Mouse (Mus musculus) T-helper 2 cell (primary cell): Measurements from ENCODE around the gene Cd200r1.

ENCODE experiments used
- in situ Hi-C: fragments of 300-600 bp; cut with MboI, MseI; formaldehyde crosslinking; loops from one replicate; pipeline ENCODE4 v1.15.1; 2025; ENCODE audit warnings: high pct_unique_total_duplicates

The Cd200r1 gene

DNA sequence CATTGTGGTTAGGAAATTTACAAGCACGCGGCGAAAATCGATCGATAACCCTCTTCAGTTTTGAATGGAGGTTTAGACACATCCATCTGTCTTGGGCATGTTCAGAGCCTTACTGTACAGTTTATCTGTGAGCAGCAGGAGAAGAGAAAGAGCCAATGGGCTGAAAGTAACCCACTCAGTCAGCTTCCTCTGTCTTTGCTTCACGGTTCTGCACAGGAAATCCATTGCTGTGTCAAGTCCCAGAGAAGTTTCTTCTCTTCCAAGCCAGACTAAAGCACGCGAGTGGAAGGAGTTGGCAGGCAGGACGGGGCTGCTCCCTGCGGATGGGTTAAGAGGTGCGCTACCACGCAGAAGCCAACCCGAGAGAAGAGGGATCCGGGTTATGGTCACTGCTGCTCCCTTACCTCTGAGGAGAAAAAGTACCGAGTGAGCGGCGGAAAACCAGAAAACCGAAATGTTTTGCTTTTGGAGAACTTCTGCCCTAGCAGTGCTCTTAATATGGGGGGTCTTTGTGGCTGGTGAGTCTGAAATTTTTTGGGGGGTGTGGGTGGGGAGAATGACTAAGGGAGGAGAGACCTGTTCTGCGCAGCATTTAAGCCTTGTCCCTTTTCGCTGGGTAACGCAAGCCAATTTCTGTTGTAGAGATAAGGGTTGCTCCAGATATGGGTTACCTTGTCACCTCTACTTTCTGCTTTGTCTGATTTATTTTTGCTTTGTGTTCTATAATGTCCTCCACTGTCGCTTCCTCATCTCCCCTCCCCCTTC is at the start of gene Cd200r1:
Cd200r1 (plus strand) TSS at position 182 of the 765 bp plus-strand sequence.
- in situ Hi-C loops, result loop anchor here (25.0 kb wide), 1 partner anchor 647 kb away; the partner anchor contains the start of gene Cd200

DNA sequence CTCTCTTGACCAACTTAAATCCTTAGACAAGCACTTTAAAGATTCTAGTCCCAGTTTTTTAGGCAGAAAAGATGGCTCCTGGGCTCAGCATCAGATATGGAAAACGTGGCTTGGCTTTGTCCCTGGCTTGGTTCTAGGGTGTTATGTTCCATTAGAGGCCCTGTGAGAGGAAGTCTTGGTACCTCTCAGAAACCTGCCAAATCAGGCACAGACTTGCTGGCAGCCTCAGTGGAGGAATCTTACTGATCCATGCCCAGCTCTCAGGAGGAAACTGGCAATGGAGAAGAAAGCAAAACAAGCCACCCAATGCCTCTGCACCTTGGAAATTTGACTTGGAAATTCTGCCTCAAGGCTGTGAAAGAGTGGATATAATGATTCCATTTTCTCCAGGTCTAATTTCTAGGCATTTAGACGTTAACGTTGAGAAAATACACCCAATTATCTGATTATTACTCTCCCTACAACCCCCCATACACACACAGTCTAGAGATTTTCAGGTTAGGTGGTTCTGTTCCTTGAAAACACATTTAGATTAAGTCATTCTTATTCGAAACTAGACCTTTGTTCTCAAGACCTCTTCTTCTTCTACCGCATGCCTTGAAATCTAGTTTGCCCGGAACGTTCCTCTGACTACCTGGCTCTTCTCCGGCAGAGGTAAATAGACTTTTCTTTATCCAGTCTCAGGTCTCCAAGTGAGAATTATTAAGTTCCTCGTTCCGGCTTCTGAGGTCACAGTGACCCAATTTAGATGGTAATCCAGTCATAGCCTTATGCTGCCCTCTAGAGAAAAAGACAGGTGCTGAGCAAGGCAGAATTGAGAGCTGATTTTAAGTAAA is 49.0 kb upstream of the Cd200r1 start:
- in situ Hi-C loops, result no loop called here

GRCm38 (mm10) chr16:44717141-44717634 is 48.3 kb upstream of the Cd200r1 start:
- in situ Hi-C loops, result no loop called here

DNA sequence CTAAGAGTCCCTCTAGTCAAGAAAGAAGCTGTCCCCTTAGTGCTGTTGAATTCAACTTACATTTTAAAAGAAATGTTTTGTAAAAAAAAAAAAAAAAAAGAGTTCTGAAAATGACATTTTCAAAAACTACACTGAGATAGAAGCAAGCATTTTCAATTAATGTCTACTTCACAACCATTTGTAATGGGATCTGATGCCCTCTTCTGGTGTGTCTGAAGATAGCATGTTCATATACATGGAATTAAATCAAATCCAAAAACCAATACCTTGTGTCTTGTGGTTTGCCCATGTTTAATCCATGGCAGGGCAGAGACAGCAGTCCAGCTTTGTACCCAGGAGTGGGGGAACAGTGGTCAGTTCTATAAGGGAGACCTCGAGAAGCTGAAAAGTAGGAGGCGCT is 47.7 kb upstream of the Cd200r1 start:
- in situ Hi-C loops, result no loop called here

DNA sequence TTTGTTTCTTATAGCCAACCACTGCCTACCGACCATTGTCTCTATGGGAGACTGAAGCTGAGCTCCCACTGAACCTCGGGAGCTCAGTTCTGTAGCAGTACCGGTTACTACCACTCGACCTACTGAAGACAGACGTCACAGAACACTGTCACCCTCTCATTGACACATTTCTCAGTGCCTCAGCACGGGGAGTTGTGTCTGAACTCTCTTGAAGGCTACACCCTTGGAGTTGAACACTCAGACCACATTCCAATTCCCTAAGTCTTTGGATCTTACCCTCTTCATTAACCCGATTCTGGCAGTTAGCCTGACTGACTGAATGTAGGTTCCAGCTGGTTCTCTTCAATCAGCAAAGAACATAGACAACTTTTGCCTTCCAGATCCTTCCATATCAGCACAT is 46.2 kb upstream of the Cd200r1 start:
- in situ Hi-C loops, result no loop called here

- in situ Hi-C loops, result no loop called here
Measured at GRCm38 (mm10) chr16:44720518-44720917, 45.0 kb upstream of the Cd200r1 start.

DNA sequence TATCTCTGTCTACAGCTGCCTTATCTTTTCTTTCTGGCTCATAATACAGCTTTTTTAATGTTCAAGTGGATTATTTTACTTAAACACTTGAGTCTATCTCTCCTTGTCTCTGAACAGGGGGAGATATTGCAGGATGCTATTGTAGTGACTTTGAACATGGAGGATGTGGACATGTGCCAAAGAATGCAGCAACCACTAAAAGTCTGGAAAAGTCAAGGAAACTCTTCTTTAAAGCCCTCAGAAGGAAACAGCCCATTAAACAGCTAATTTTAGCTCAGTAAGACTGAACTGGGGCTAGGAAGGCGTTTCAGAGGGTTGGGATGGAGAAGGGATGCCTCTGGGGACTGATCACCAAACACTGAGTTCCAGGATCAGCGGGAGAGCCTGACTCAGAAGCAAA is 42.9 kb upstream of the Cd200r1 start:
- in situ Hi-C loops, result no loop called here

- in situ Hi-C loops, result no loop called here
Measured at GRCm38 (mm10) chr16:44724083-44724787, 41.3 kb upstream of the Cd200r1 start, which contains the start of gene Nepro. TSS of gene Nepro (plus strand) at chr16:44724301.

DNA sequence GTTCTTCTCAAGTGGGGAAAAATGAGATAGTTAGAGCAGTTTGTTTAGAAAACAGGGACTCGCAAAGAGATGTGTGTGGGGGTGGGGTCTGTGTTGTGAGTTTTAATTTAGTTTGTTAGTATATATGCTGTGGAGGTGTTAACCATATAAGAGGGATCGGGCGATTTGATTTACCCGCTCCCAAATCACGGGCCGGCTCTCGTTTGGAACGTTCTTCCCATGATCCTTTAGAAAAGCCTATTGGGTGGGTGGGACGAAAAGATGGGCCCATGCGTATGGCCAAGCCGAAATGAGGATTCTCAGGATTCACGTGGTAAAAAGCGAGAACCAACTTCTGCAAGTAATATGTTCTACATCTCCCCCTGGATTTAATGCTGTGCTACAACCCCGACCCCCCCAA is 40.7 kb upstream of the Cd200r1 start:
- in situ Hi-C loops, result loop anchor here (5.0 kb wide), 1 partner anchor 297 kb away; no protein-coding TSS in a partner anchor

DNA sequence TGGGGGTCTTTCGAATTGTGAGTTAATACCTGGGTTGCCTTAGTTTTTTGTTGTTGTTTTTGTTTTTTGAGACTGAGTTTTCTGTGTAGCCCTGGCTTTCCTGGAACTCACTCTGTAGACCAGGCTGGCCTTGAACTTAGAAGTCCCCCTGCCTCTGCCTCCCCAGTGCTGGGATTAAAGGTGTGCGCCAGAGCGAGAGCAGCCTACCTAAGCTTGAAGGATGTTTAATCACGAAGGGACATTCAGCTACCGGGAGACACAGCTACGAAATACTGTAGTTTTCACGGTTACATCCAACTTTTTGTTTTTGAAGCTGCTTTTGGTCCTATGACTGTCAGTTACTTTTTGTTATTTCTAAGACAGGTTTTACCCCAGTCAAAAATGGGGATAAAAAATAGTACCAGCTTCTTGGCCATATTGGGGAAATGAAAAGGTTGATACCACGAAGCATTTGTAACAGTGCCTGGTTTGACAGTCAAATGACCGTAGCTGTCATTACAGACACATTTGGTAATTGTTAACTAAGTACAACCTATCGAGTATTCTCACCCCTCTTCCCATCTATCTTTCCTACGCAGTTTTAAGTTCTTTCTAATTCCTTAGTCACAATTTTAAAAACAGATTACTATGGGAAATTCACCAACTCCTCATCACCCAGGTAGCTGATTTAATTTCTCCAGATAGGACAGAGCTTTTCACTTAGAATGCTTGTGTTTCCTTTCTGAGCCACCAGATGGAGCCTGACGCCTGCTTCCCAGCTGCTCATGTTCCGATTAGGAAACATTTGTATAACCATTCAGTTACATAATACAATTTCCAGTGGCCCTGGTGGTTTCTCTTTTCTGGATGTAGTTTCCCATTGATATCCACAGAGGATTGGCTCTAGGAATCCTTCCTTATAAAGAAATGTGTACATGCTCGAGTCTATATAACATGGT is 40.0 kb upstream of the Cd200r1 start:
- in situ Hi-C loops, result loop anchor here (5.0 kb wide), 1 partner anchor 297 kb away; no protein-coding TSS in a partner anchor

DNA sequence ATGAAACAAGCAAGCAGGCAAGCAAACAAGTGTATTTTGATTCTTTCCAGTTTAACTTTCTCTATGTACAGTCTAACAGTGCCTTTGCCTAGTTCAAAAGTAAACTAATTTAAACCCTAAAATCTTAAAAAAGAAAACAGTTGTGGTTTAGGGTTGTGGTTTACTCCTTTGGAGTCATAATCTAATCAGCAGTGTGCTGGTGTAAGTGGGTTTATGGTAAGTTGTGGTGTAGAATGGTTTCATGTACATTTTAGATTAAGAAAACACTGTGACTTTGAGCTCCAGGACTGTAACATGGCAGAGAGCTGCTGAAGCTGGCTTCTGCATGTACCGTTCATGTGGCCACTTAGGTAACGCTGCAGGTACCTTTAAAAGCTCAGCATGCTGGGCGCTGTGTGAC is 38.0 kb upstream of the Cd200r1 start:
- in situ Hi-C loops, result loop anchor here (5.0 kb wide), 1 partner anchor 295 kb away; no protein-coding TSS in a partner anchor

GRCm38 (mm10) chr16:44734059-44734458 is 31.5 kb upstream of the Cd200r1 start:
- in situ Hi-C loops, result no loop called here

- in situ Hi-C loops, result no loop called here
Measured at GRCm38 (mm10) chr16:44735676-44736075, 29.9 kb upstream of the Cd200r1 start.

- in situ Hi-C loops, result no loop called here
Measured at GRCm38 (mm10) chr16:44736118-44736517, 29.4 kb upstream of the Cd200r1 start.

DNA sequence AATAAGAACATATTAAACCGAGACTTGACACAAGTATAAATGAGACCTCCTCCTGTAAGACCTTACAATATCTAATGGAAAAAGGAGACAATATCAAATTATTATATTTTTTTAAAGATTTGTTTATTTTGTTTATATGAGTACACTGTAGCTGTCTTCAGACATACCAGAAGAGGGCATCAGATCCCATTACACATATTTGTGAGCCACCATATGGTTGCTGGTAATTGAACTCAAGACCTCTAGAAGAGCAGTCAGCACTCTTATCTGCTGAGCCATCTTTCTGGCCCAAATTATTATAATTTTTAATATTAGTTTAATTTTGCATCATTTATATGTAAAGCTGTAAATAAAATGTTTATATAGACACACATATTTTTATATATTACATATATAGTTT is 22.8 kb upstream of the Cd200r1 start:
- in situ Hi-C loops, result no loop called here

DNA sequence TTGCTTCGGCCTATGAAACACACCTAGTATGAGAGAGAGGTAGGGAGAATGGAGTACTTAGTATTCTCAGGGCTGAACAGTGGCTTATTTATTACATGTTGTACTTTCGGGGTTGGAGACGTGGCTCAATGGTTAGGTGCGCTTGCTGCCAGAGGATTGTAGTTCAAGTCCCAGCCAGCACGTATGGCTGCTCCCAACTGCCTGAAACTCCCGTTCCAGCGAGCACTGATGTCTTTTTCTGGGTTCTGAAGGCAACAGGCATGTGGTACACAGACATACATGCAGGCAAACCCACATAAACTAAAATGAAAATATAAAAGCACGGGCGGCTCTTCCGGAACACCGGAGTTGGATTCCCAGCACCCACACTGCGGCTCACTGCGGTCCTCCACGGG is 20.1 kb upstream of the Cd200r1 start:
- in situ Hi-C loops, result no loop called here

DNA sequence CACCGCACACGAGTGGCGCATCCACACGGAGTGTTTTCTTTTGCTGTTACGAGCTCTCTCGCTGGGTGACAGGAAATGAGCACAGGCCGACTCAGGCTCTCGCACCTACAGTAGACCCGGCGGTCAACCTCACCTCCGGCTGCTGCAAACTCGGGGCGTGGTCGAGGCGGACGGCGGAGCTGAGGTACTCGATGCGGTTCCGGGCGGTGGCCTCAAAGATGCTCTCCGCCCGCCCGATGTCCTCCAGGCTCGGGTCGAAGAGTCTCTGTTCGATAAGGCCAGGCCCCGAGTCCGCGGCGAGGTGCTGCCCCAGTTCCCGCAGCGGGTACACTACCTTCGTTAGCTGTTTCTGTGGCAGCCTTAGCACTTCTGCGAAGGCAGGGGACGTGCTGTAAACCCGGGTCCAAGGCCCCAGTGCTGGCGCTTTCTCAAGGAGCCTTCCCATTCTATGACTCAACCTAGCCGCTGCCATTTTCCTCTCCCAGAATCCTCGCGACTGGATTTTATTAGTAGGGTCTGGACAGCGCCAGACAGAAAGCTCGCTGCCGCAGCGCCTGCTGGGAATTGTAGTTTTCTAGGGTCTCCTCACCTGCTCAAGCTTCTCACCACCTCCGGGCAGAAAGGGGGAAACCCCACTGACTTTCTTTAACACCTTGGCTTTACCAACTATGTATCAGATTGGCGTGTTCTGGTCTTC is 19.5 kb upstream of the Cd200r1 start, which contains the start of gene Gtpbp8:
Gtpbp8 (minus strand) TSS at position 498 of the 697 bp plus-strand sequence.
- in situ Hi-C loops, result no loop called here

DNA sequence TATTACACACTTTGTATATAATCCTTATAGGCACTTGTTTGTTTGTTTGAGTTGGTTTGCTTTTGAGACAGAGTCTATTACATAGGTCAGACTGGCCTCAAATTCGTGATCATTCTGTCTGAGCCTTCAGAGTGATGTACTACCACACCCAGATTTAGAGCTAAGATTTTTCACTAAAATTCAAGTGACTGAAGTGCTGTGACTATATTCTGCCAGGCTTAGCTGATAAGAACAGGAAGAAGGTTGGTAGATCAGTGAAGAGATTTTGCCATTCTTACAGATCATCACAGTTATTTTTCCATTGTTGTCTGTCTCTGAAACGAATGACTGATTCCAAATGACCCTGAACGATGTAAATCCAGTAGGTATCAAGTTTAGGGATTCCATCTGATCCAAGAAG is 17.5 kb upstream of the Cd200r1 start:
- in situ Hi-C loops, result no loop called here

DNA sequence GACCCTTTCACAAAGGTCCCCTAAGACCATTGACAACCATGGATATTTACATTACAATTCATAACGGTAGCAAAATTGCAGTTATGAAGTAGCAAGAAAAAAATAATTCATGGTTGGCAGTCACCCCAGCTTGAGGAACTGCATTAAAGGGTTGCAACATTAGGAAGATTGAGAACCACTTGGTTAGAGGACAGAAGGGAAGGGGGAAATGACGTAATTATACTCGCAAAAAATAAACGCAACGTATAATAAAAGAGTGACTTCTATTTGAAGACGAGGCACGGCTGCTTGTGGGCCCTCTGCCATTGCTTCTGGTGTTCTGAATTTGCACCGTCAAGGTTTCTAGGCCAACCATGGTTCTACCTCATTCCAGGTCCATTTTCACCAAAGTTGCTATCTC is 7.8 kb upstream of the Cd200r1 start:
- in situ Hi-C loops, result loop anchor here (25.0 kb wide), 1 partner anchor 655 kb away; the partner anchor contains the start of gene Cd200

- in situ Hi-C loops, result loop anchor here (5.0 to 25.0 kb wide), 2 partner anchors 325 to 650 kb away; partner anchors contain the start of gene Cd200
Measured at GRCm38 (mm10) chr16:44761811-44762210, 3.7 kb upstream of the Cd200r1 start.
